Mouse (Mus musculus) embryonic facial prominence, embryonic 14.5 days (tissue): ENCODE measurements around the gene Hunk. TPM values are rescaled to one million over a fixed set of nuclear protein-coding genes. Genes with fewer than 3 reads are reported as not detected.

ENCODE experiments used
- ATAC-seq: fragments of 200-750 bp; cut with Nextera tagmentation; 2 replicates; pipeline ENCODE4 v1.8.0; 2017; ENCODE audit warnings: low read depth, moderate number of reproducible peaks, moderate TSS enrichment
- DNase-seq: peaks from one replicate; pipeline ENCODE4 v3.0.0-alpha.2; 2015; ENCODE audit warnings: low spot score
- H3K27ac ChIP-seq: fragments of 300-500 bp; sonication (generic); replicated peaks from 2 replicates; pipeline ENCODE4 v1.5.1; 2014; ENCODE audit warnings: low read depth, mild to moderate bottlenecking, low read length, moderate library complexity
- H3K27me3 ChIP-seq: fragments of 300-500 bp; sonication (generic); replicated peaks from 2 replicates; pipeline ENCODE4 v1.6.1; 2014; ENCODE audit warnings: low read length; ENCODE audit not compliant: control insufficient read depth, insufficient read depth
- H3K36me3 ChIP-seq: fragments of 300-500 bp; sonication (generic); 2 replicates; pipeline ENCODE4 v1.6.1; 2014; ENCODE audit warnings: low read length, mixed read lengths; ENCODE audit not compliant: control insufficient read depth, insufficient read depth
- H3K4me1 ChIP-seq: fragments of 300-500 bp; sonication (generic); 2 replicates; pipeline ENCODE4 v1.6.1; 2014; ENCODE audit warnings: antibody characterized with exemption, low read length; ENCODE audit not compliant: control insufficient read depth, insufficient read depth
- H3K4me2 ChIP-seq: fragments of 300-500 bp; sonication (generic); 2 replicates; pipeline ENCODE4 v1.6.1; 2014; ENCODE audit warnings: low read depth, mild to moderate bottlenecking, low read length, moderate library complexity, mixed read lengths
- H3K4me3 ChIP-seq: fragments of 300-500 bp; sonication (generic); 2 replicates; pipeline ENCODE4 v1.5.1; 2014; ENCODE audit warnings: low read depth, mild to moderate bottlenecking, low read length
- H3K9ac ChIP-seq: fragments of 300-500 bp; sonication (generic); 2 replicates; pipeline ENCODE4 v1.6.1; 2014; ENCODE audit warnings: low read depth, mild to moderate bottlenecking, low read length, moderate library complexity, mixed read lengths
- H3K9me3 ChIP-seq: fragments of 300-500 bp; sonication (generic); 2 replicates; pipeline ENCODE4 v1.6.1; 2016; ENCODE audit warnings: low read length; ENCODE audit not compliant: control insufficient read depth
- WGBS: fragments of 180-500 bp; shearing (Covaris S2); extraction: QIAGEN DNeasy Blood & Tissue Kit; methylation state at CpG from one replicate; pipeline ENCODE4 v1.1.7; 2014; 5-methylcytosine and 5-hydroxymethylcytosine counted together
- polyA plus RNA-seq: library from polyadenylated mRNA; unstranded; fragments of >200 nt; fragmentation: Nextera tagmentation; extraction: Ambion mirVana; gene quantifications from 2 replicates; pipeline ENCODE4 v1.2.1, GENCODE M21; 2014

Gene Hunk
- polyA plus RNA-seq, 1 experiment from 2014 or later, result 9.7 TPM

DNA sequence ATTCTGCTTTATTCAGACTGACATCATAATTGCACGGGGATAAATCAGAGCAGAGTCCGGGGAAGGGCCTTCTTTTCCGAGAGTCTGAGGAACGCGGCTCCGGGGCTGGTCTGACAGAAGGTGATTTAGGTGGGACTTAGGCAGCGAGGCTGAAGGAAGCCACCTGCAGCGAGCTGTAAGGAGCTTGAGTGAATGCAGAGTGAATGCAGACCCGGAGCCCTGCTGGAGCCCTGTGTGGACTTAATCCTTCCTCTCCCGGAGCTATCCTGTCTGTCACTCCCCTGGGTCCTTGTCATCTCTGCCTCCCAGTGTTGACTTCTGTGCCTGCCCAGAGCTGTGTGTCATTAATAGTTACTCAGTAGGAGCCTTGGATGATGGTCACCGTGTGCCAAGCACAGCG is 32.8 kb downstream of the Hunk start:
- Histone ChIP-seq H3K9me3 (no peaks in the 10 kb centered on the region), H3K36me3 (peaks cover 10% of the 10 kb centered on the region), H3K27me3 (no peaks in the 10 kb centered on the region), H3K4me2 (0 out of 2 replicates have a peak overlapping the region, but pooled peaks have one; percentile 10), H3K9ac (no peak overlapping the region), H3K4me3 (no peak overlapping the region), H3K27ac (no peak overlapping the region), H3K4me1 (peaks cover 40% of the 10 kb centered on the region)
- DNase-seq (peak; percentile 40), ATAC-seq (0 out of 2 replicates have a peak, but pooled peaks have one; percentile 12)
- 10% methylated on average over 11 of the region's 12 CpGs for WGBS

DNA sequence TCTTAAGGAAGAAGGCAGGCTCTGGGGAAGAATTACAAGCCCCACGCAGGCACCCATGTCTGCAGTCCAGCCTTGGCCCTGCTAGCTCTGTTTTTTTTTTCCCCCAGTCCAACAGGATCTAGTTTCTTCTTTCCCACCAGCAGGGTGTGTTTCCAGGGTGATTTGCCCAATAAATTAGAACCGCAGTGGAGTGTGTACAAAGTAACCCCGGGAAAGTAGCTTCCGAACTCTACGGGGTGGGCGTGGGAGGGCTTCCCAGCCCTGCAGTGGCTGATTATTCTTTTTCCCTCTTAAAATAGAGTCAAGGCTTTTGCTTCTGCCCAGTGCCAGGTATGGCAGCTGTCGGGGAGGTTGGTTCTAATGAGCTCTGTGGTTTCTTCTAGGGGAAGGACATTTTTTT is 35.3 kb downstream of the Hunk start:
- Histone ChIP-seq H3K9ac (peak overlapping the region; percentile 34; the same call in 1 of the 2 replicates), H3K27me3 (no peaks in the 10 kb centered on the region), H3K36me3 (0 out of 2 replicates have a peak, but pooled peaks cover 3% of the 10 kb centered on the region), H3K4me1 (peaks cover 63% of the 10 kb centered on the region), H3K4me3 (no peak overlapping the region), H3K4me2 (peak overlapping the region; percentile 23; the same call in 1 of the 2 replicates), H3K9me3 (no peaks in the 10 kb centered on the region), H3K27ac (peak overlapping the region; percentile 67)
- WGBS, result 13% methylated on average over 7 of the region's 7 CpGs
- peak; percentile 67 for DNase-seq
- ATAC-seq, result peak; percentile 13; the same call in 1 of the 2 replicates

DNA sequence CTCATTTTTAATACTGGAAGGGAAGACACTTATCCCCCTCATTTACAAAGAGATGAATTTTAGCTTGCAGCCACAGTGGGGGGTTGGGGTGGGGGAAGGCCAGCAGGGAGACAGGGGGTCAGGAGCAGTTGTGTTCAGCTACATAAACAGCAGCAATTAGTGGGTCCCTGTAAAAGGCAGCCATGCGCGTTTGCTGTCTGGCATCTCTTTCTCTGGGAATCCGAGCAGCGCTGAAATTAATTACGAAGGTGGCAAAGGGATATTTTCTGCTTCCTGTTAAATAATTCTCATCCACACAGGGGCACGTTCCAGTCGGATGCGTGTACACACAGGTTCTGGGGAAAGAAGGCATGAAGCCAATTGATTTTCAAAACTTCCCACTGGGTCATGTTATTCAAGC is 35.7 kb downstream of the Hunk start:
- H3K4me1 ChIP-seq, result peaks cover 63% of the 10 kb centered on the region
- H3K4me2 ChIP-seq, result peak overlapping the region; percentile 23; the same call in 1 of the 2 replicates
- peak overlapping the region; percentile 67 for H3K27ac ChIP-seq
- no peaks in the 10 kb centered on the region for H3K27me3 ChIP-seq
- ATAC-seq, result no peak
- H3K4me3 ChIP-seq, result no peak overlapping the region
- WGBS, result 20% methylated on average over 8 of the region's 8 CpGs
- H3K9ac ChIP-seq, result peak overlapping the region; percentile 34; the same call in 1 of the 2 replicates
- H3K9me3 ChIP-seq, result no peaks in the 10 kb centered on the region
- 0 out of 2 replicates have a peak, but pooled peaks cover 3% of the 10 kb centered on the region for H3K36me3 ChIP-seq
- peak; percentile 65 for DNase-seq

DNA sequence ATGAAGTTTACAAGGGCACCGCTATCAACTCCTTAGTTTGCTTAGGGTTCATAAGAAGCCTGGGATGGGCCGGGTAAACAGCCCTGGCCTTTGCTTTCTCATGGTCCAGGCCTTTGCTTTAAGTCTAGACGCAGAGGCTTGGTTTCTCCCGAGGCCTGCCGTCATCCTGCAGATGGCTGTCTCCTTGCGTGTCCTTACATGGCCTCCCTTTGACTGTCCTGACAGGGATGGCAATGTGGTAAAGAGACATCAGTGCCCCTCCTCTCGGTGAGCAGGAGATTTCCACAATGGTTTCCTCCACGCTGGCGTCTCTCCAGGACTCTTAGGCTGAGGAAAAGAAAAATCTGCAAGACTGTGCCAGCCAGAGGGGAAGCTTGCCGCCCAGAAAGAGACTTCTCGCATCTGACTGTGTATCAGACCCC is 36.3 kb downstream of the Hunk start:
- Histone ChIP-seq H3K27ac (peak overlapping the region; percentile 67), H3K4me1 (peaks cover 63% of the 10 kb centered on the region), H3K27me3 (no peaks in the 10 kb centered on the region), H3K4me3 (no peak overlapping the region), H3K36me3 (0 out of 2 replicates have a peak, but pooled peaks cover 4% of the 10 kb centered on the region), H3K9ac (no peak overlapping the region), H3K9me3 (no peaks in the 10 kb centered on the region), H3K4me2 (no peak overlapping the region)
- ATAC-seq, result no peak
- DNase-seq, result peak; percentile 65
- 51% methylated on average over 11 of the region's 11 CpGs for WGBS

DNA sequence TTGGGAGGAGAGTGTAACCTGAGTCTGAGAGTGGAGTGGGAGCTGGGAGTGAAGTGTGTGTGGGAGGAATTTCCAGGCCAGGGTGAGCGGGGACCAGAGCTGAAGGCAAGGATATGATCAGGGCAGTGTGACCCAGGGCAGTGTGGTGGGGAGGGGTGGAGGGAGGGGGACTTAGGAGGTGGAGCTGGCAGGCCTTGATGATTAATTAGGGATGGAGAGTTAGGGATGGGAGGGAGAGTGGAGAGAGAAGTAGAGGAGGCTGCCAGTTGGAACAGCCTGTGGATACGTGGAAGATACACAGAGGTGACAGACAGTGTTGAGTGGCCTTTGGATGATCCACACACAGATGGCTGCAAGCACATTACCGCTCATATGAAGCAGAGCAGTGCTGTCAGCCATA is 38.1 kb downstream of the Hunk start:
- Histone ChIP-seq H3K4me3 (no peak overlapping the region), H3K9ac (no peak overlapping the region; the same call in 1 of the 2 replicates), H3K9me3 (no peaks in the 10 kb centered on the region), H3K4me1 (peaks cover 55% of the 10 kb centered on the region), H3K27me3 (no peaks in the 10 kb centered on the region), H3K27ac (no peak overlapping the region), H3K36me3 (peaks cover 8% of the 10 kb centered on the region; the same call in 1 of the 2 replicates), H3K4me2 (no peak overlapping the region)
- WGBS, result 40% methylated on average over 3 of the region's 3 CpGs
- ATAC-seq (peak; percentile 24; the same call in 1 of the 2 replicates), DNase-seq (peak; percentile 49)

DNA sequence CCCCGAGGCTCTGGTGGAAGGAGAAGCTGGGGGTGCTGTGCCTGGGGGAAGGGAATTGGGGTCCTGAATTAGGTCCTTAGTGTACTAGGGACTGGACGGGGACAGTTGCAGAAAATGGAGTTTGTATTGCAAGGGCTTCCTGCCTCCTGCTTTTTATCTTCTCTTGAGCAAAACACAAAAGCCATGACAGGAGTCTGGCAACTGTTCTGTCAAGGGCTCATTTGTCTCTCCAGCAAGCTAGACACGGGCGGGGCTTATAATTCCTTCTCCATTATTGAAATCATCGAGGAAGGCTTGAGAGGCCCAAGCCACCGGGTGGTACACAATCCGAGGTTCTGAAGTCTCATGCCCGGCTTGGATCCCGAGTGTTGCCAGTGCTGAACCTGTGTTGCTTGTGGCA is 38.6 kb downstream of the Hunk start:
- H3K4me2 ChIP-seq, result no peak overlapping the region

DNA sequence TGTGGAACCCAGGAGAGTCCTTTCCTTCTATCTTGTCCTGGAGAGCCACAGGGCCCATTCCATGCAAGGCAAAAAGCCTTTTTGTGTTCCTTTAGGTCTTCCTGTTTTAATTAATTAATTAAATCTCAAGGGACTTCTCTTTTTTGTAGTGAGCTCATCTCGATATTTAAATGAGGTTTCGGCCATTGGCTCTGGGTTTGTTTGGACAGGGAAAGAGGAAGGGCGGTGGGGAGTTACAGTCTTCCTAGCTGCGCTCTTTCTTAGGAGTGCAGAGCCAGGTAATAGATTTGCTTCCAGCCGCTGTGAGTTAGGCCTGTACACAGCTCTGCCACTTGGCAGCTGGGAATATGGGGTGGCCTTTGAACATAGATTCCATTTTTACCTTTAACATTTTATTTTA is 40.4 kb downstream of the Hunk start:
- H3K9ac ChIP-seq, result no peak overlapping the region
- H3K36me3 ChIP-seq, result peaks cover 8% of the 10 kb centered on the region
- no peak overlapping the region for H3K4me2 ChIP-seq
- H3K4me3 ChIP-seq, result no peak overlapping the region
- peaks cover 43% of the 10 kb centered on the region for H3K4me1 ChIP-seq
- H3K27me3 ChIP-seq, result no peaks in the 10 kb centered on the region
- DNase-seq, result no peak
- no peak overlapping the region for H3K27ac ChIP-seq
- ATAC-seq, result no peak
- no peaks in the 10 kb centered on the region for H3K9me3 ChIP-seq
- 86% methylated on average over 5 of the region's 5 CpGs for WGBS

More for the DNA sequence above, 38.6 kb downstream of the Hunk start:
- Histone ChIP-seq H3K27ac (0 out of 2 replicates have a peak overlapping the region, but pooled peaks have one; percentile 4), H3K9ac (no peak overlapping the region), H3K36me3 (peaks cover 8% of the 10 kb centered on the region; the same call in 1 of the 2 replicates), H3K9me3 (no peaks in the 10 kb centered on the region), H3K27me3 (no peaks in the 10 kb centered on the region), H3K4me1 (peaks cover 55% of the 10 kb centered on the region), H3K4me3 (no peak overlapping the region)
- WGBS, result 54% methylated on average over 9 of the region's 9 CpGs
- DNase-seq, result peak; percentile 41
- no peak for ATAC-seq

DNA sequence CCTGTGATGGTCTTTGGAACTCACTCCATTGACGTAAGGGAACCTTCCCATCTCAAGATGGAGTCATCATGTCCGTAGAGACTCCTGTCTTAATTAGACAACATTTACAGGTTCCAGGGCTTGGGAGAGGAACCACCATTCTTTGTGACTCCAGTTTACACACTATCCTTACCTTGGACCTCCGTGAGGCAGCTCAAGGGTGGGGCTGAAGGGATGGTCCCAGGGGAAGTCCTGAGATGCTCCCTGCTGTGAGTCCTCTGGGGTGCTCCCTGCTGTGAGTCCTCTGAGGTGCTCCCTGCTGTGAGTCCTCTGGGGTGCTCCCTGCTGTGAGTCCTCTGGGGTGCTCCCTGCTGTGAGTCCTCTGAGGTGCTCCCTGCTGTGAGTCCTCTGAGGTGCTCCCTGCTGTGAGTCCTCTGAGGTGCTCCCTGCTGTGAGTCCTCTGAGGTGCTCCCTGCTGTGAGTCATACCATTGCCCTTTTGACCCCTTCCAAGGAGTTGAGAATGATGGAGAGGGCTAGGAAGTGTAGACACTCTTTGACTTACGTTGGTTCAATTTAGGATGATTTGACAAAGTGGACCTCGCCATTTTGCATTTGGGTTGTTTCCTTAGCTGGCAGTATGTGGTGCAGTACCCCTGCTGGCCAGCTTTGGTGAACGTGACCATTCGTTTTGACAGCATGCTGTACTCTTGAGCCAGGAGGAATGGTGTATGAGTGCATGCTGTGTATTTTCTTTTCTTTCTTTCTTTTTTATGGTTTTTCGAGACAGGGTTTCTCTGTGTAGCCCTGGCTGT is 42.2 kb downstream of the Hunk start:
- Histone ChIP-seq H3K9me3 (peaks cover 5% of the 10 kb centered on the region), H3K36me3 (peaks cover 18% of the 10 kb centered on the region), H3K27ac (no peak overlapping the region), H3K4me3 (no peak overlapping the region), H3K9ac (no peak overlapping the region), H3K4me2 (no peak overlapping the region), H3K4me1 (peaks cover 27% of the 10 kb centered on the region), H3K27me3 (no peaks in the 10 kb centered on the region)
- ATAC-seq (no peak), DNase-seq (no peak)
- 91% methylated on average over 8 of the region's 8 CpGs for WGBS
